Mouse (Mus musculus) embryonic facial prominence, embryonic 15.5 days (tissue): Measurements from ENCODE around the gene Haao. TPM values are rescaled to one million over a fixed set of nuclear protein-coding genes. Genes with fewer than 3 reads are reported as not detected.
"Not testable (repeated sequence)": the region's sequence is repeated elsewhere in the genome, so short reads cannot be mapped to it uniquely, and the experiment has no call there.

Source experiments
- ATAC-seq: fragments of 200-750 bp; cut with Nextera tagmentation; 2 replicates; pipeline ENCODE4 v1.8.0; 2017; ENCODE audit warnings: low read depth, moderate TSS enrichment; ENCODE audit not compliant: insufficient number of reproducible peaks, low FRiP score, low TSS enrichment
- H3K27ac ChIP-seq: fragments of 300-500 bp; sonication (generic); replicated peaks from 2 replicates; pipeline ENCODE4 v1.5.1; 2015; ENCODE audit warnings: mild to moderate bottlenecking, inconsistent platforms
- H3K27me3 ChIP-seq: fragments of 300-500 bp; sonication (generic); 2 replicates; pipeline ENCODE4 v1.6.1; 2015; ENCODE audit warnings: inconsistent platforms
- H3K36me3 ChIP-seq: fragments of 300-500 bp; sonication (generic); 2 replicates; pipeline ENCODE4 v1.6.1; 2015; ENCODE audit warnings: mild to moderate bottlenecking, inconsistent platforms
- H3K4me1 ChIP-seq: fragments of 300-500 bp; sonication (generic); 2 replicates; pipeline ENCODE4 v1.6.1; 2015; ENCODE audit warnings: inconsistent platforms
- H3K4me2 ChIP-seq: fragments of 300-500 bp; sonication (generic); replicated peaks from 2 replicates; pipeline ENCODE4 v1.6.1; 2015; ENCODE audit warnings: mild to moderate bottlenecking, inconsistent platforms
- H3K4me3 ChIP-seq: fragments of 300-500 bp; sonication (generic); replicated peaks from 2 replicates; pipeline ENCODE4 v1.5.1; 2015; ENCODE audit warnings: mild to moderate bottlenecking, inconsistent platforms
- H3K9ac ChIP-seq: fragments of 300-500 bp; sonication (generic); 2 replicates; pipeline ENCODE4 v1.6.1; 2015; ENCODE audit warnings: inconsistent platforms
- H3K9me3 ChIP-seq: fragments of 300-500 bp; sonication (generic); replicated peaks from 2 replicates; pipeline ENCODE4 v1.6.1; 2016; ENCODE audit warnings: inconsistent platforms
- WGBS: fragments of 180-500 bp; shearing (Covaris S2); methylation state at CpG from one replicate; pipeline ENCODE4 v1.1.7; 2015; 5-methylcytosine and 5-hydroxymethylcytosine counted together
- polyA plus RNA-seq: library from polyadenylated mRNA; unstranded; fragments of >200 nt; fragmentation: Nextera tagmentation; extraction: Ambion mirVana; gene quantifications from 2 replicates; pipeline ENCODE4 v1.2.1, GENCODE M21; 2015

The Haao gene
- polyA plus RNA-seq, 1 experiment from 2014 or later: 1.1 TPM

GRCm38 (mm10) chr17:83865366-83865765 is 17.6 kb upstream of the Haao start:
- no peak for ATAC-seq
- WGBS: 63% methylated on average over 7 of the region's 7 CpGs
- no peaks in the 10 kb centered on the region for H3K9me3 ChIP-seq
- no peak overlapping the region for H3K9ac ChIP-seq
- H3K36me3 ChIP-seq: no peaks in the 10 kb centered on the region
- H3K27me3 ChIP-seq: no peaks in the 10 kb centered on the region
- no peak overlapping the region for H3K4me2 ChIP-seq
- no peak overlapping the region for H3K4me3 ChIP-seq
- H3K4me1 ChIP-seq: peaks cover 10% of the 10 kb centered on the region
- no peak overlapping the region for H3K27ac ChIP-seq

- Histone ChIP-seq H3K4me2 (peak overlapping the region; percentile 81), H3K4me3 (peak overlapping the region; percentile 80), H3K9me3 (no peaks in the 10 kb centered on the region), H3K27ac (peak overlapping the region; percentile 95), H3K4me1 (peaks cover 10% of the 10 kb centered on the region), H3K27me3 (no peaks in the 10 kb centered on the region), H3K9ac (peak overlapping the region; percentile 72), H3K36me3 (no peaks in the 10 kb centered on the region)
- peak; percentile 66 for ATAC-seq
- WGBS: 1% methylated on average over 27 of the region's 27 CpGs
Measured at GRCm38 (mm10) chr17:83862134-83862881, 14.5 kb upstream of the Haao start.

- Histone ChIP-seq H3K9me3 (no peaks in the 10 kb centered on the region), H3K4me3 (peak overlapping the region; percentile 80), H3K36me3 (no peaks in the 10 kb centered on the region), H3K4me2 (peak overlapping the region; percentile 81), H3K4me1 (peaks cover 6% of the 10 kb centered on the region), H3K9ac (peak overlapping the region; percentile 72), H3K27ac (peak overlapping the region; percentile 95), H3K27me3 (no peaks in the 10 kb centered on the region)
- WGBS: under 1% methylated on average over 62 of the region's 62 CpGs
- ATAC-seq: peak; percentile 94
Measured at GRCm38 (mm10) chr17:83861444-83862133, 13.8 kb upstream of the Haao start.

- H3K27ac ChIP-seq: peak overlapping the region; percentile 95; the same call in 1 of the 2 replicates
- H3K4me2 ChIP-seq: peak overlapping the region; percentile 81
- not testable (repeated sequence) for H3K9ac ChIP-seq, H3K36me3 ChIP-seq, ATAC-seq, H3K4me1 ChIP-seq, H3K27me3 ChIP-seq, H3K9me3 ChIP-seq
- WGBS: 66% methylated on average over 8 of the region's 8 CpGs
- H3K4me3 ChIP-seq: peak overlapping the region; percentile 80
Measured at GRCm38 (mm10) chr17:83860968-83861367, 13.2 kb upstream of the Haao start.

GRCm38 (mm10) chr17:83860224-83860623 is 12.5 kb upstream of the Haao start:
- no peak overlapping the region for H3K27ac ChIP-seq
- no peak for ATAC-seq
- H3K36me3 ChIP-seq: no peaks in the 10 kb centered on the region
- WGBS: 82% methylated on average over 7 of the region's 7 CpGs
- no peak overlapping the region for H3K4me3 ChIP-seq
- H3K4me2 ChIP-seq: no peak overlapping the region
- H3K9ac ChIP-seq: no peak overlapping the region
- H3K9me3 ChIP-seq: no peaks in the 10 kb centered on the region
- peaks cover 6% of the 10 kb centered on the region for H3K4me1 ChIP-seq
- no peaks in the 10 kb centered on the region for H3K27me3 ChIP-seq

GRCm38 (mm10) chr17:83859639-83860038 is 11.9 kb upstream of the Haao start:
- Histone ChIP-seq H3K9me3 (no peaks in the 10 kb centered on the region), H3K27ac (no peak overlapping the region), H3K36me3 (no peaks in the 10 kb centered on the region), H3K4me1 (peaks cover 6% of the 10 kb centered on the region), H3K4me3 (no peak overlapping the region), H3K9ac (no peak overlapping the region), H3K27me3 (no peaks in the 10 kb centered on the region), H3K4me2 (no peak overlapping the region)
- no peak for ATAC-seq
- WGBS: 82% methylated on average over 4 of the region's 4 CpGs

GRCm38 (mm10) chr17:83858413-83858812 is 10.7 kb upstream of the Haao start:
- Histone ChIP-seq H3K4me1 (peaks cover 6% of the 10 kb centered on the region), H3K36me3 (no peaks in the 10 kb centered on the region), H3K4me3 (no peak overlapping the region), H3K9ac (no peak overlapping the region), H3K4me2 (no peak overlapping the region), H3K27ac (no peak overlapping the region), H3K27me3 (no peaks in the 10 kb centered on the region), H3K9me3 (no peaks in the 10 kb centered on the region)
- 85% methylated on average over 7 of the region's 7 CpGs for WGBS
- ATAC-seq: no peak

GRCm38 (mm10) chr17:83854284-83854918 is 6.6 kb upstream of the Haao start:
- H3K4me3 ChIP-seq: no peak overlapping the region
- WGBS: 39% methylated on average over 12 of the region's 12 CpGs
- no peaks in the 10 kb centered on the region for H3K36me3 ChIP-seq
- H3K4me2 ChIP-seq: no peak overlapping the region; the same call in 1 of the 2 replicates
- H3K4me1 ChIP-seq: peaks cover 4% of the 10 kb centered on the region; the same call in 1 of the 2 replicates
- no peaks in the 10 kb centered on the region for H3K9me3 ChIP-seq
- H3K9ac ChIP-seq: no peak overlapping the region
- no peaks in the 10 kb centered on the region for H3K27me3 ChIP-seq
- H3K27ac ChIP-seq: no peak overlapping the region
- no peak; the same call in 1 of the 2 replicates for ATAC-seq

GRCm38 (mm10) chr17:83853831-83854230 is 6.1 kb upstream of the Haao start:
- Histone ChIP-seq H3K27ac (no peak overlapping the region), H3K36me3 (no peaks in the 10 kb centered on the region), H3K4me1 (peaks cover 4% of the 10 kb centered on the region; the same call in 1 of the 2 replicates), H3K9ac (no peak overlapping the region), H3K9me3 (no peaks in the 10 kb centered on the region), H3K4me3 (no peak overlapping the region), H3K4me2 (no peak overlapping the region), H3K27me3 (no peaks in the 10 kb centered on the region)
- ATAC-seq: no peak
- WGBS: 51% methylated on average over 3 of the region's 3 CpGs

- Histone ChIP-seq H3K27ac (no peak overlapping the region), H3K4me3 (no peak overlapping the region), H3K4me1 (peaks cover 4% of the 10 kb centered on the region; the same call in 1 of the 2 replicates), H3K4me2 (no peak overlapping the region), H3K9ac (no peak overlapping the region), H3K36me3 (no peaks in the 10 kb centered on the region), H3K27me3 (no peaks in the 10 kb centered on the region), H3K9me3 (no peaks in the 10 kb centered on the region)
- no peak for ATAC-seq
- 70% methylated on average over 5 of the region's 5 CpGs for WGBS
Measured at GRCm38 (mm10) chr17:83850864-83851263, 3.1 kb upstream of the Haao start.

- H3K27ac ChIP-seq: no peak overlapping the region
- H3K36me3 ChIP-seq: no peaks in the 10 kb centered on the region
- no peaks in the 10 kb centered on the region for H3K9me3 ChIP-seq
- H3K4me1 ChIP-seq: peaks cover 4% of the 10 kb centered on the region; the same call in 1 of the 2 replicates
- H3K4me2 ChIP-seq: peak overlapping the region; percentile 23; the same call in 1 of the 2 replicates
- ATAC-seq: no peak
- no peak overlapping the region for H3K9ac ChIP-seq
- no peaks in the 10 kb centered on the region for H3K27me3 ChIP-seq
- 10% methylated on average over 9 of the region's 9 CpGs for WGBS
- no peak overlapping the region for H3K4me3 ChIP-seq
Measured at GRCm38 (mm10) chr17:83850458-83850857, 2.7 kb upstream of the Haao start.
